Mouse (Mus musculus) naive thymus-derived CD4-positive, alpha-beta T cell, adult 2 months (primary cell): ENCODE data around the gene Stk39.

Experiments
- DNase-seq: peaks from one replicate; pipeline ENCODE4 v3.0.0-alpha.2; 2011; ENCODE audit warnings: low read depth

The Stk39 gene

GRCm38 (mm10) chr2:68229081-68229480, 243.0 kb downstream of the Stk39 start:
- DNase-seq: no peak

DNA sequence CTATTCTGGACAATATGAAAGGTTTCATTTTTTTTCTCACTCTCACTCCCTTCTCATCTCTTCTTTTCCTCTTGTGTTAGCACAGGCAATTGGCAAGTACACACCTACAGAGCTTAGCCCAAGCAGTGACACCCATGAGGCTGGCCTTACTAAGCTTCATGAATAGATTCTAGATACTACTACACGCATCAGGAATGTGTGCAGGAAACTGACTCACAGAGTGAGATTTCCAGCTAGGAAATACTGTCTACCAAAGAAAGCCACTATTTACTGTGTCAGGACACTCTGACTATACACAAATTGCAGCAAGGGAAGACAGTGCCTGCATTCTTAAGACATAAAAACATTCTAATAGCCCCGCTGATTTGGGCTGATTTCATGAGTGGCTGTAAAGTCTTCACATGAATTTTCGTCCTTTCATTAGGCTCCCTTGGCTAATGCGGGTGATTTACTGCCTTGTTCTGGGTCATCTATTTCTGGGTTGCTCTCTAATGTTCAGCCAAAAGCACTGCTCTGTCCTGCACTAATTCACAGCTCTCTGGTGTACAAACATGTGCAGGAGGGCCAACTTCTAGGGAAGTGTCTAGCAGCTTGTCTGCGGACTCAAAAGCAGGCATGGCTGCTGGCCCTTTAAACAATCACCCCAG, 249.7 kb downstream of the Stk39 start:
- no peak for DNase-seq

GRCm38 (mm10) chr2:68221226-68221625, 250.8 kb downstream of the Stk39 start:
- DNase-seq: peak; percentile 8

DNA sequence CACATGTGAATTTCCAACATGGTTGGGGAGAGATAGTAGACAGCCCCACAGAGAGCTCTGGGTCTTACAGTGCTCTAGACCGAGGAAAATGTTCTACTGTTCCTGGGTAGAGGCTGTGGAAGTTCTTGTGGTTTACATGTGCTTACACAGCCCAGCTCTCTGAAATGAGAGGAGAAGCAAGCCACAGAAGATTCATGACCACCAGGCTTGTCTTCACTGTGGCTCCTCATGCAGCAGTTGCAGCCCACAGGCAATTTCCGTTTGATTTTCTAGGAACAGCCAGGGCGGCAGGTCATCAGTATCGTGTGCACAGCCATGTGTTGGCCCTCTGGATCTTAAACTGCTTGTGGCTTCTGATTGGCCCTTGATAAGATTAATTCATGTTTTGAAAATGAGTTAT, 252.2 kb downstream of the Stk39 start:
- DNase-seq: no peak

DNA sequence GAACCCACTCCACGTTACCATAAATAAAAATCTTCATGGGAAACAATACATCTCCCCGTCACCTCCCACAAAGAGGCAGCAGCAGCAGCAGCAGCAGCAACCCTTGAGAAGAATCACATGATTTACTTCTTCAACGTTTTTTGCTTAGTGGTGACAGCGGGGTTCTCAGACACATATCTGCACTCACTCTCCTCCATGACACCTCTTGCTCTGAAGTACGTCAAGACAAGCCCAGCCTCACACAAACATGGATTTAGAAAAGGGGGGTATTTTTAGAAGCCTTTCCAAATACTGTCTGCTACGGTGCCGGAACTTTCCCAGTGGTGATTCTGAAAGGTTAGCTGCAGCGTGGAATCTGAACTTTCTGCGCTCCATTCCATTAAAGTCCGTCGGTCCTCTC, 256.9 kb downstream of the Stk39 start:
- no peak for DNase-seq

DNA sequence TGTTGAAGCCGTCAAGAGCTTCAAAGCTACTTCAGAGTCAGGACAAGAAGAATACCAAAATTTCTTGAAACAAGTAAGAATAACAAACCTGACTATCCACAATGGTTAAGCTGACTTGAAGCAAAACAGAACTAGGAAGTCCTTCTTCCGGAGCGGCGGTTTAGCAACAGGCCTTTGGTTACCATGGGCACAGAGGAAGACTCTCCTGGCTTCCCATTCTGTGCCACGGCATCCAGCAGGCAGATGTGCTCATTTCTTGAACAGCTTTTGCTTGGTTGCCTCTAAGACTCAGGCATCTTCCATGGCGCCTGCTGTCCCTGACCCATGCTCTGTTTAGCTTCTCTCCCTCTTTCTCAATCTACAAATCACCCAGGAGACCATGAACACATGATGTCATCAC, 257.7 kb downstream of the Stk39 start:
- no peak for DNase-seq

DNA sequence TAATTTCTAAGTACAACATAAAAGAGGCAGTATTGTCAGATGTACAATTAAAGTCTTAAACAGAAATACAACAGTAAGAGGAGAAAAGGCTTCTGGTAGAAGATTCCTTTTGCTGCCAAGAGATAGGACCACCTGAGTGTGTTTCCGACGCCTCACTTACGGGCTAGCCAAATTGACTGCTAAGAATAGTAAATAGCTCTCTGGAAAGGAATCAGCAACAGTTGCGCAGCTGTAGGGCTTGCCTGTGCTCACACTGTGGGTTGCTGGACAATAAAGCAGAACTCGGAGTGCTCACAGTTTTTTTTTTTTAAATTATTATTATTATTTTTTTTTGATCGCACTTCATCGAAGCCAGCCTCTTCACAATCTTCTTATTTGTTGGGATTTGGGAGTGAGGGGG, 260.6 kb downstream of the Stk39 start:
- DNase-seq: no peak

- no peak for DNase-seq
Measured at GRCm38 (mm10) chr2:68196245-68196644, 275.8 kb downstream of the Stk39 start.

DNA sequence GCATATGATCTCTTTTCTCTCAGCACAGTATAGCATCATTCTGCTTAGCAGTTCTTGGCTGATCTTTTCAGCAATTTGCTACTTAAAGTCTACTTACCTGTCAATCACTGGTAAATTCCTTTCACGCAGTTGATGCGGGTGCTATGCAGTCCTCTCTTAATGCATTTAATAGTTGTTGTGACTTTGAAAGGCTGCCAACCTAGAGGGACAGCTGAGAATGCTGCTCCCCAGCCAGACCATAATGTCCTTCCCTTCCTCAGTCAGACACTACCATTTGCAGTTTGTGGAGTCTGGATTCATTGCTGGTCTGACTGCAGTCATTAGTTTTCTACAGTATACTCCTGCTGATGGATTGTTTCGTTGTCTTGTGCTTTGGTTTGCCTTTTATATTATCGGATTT, 277.6 kb downstream of the Stk39 start:
- no peak for DNase-seq

GRCm38 (mm10) chr2:68193465-68193837, 278.6 kb downstream of the Stk39 start:
- no peak for DNase-seq

- DNase-seq: no peak
Measured at GRCm38 (mm10) chr2:68192605-68193464, 279.2 kb downstream of the Stk39 start.

DNA sequence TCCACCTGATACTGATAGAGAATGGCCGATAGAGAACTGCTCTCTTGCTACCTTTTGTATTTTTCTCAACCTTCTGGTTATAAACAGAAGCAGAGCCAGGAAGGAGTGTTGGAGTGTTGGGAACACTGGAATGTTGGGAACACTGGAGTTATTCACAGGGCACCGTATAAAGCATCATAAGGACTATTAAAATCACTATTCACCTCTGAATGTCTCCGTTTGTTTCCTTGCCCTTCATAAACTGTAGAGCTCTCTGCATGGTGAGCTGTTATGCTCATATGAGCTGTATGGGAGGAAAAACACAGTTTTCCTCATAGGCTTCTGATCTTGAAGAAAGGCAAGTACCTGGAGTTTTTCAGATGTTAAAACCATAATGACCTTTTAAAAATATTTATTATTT, 295.6 kb downstream of the Stk39 start:
- no peak for DNase-seq

DNA sequence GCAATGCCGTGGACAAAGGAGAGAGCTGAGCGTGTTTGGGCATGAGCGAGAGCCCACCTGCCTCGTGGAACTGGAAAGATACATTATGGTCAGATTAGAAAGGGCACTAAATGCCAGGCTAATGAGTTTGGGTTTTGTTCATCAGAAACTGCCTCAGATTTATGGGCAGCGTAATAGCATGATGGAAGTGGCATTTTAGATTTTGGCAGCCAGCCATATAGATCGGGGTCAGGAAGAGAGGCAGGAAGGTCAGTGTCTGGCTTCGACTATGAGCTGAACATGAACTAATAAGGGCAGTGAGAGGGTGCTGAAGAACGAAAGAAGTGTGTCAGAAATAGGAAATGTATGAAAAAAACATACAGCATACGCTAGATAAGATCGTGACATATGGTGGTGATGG, 300.8 kb downstream of the Stk39 start:
- no peak for DNase-seq

DNA sequence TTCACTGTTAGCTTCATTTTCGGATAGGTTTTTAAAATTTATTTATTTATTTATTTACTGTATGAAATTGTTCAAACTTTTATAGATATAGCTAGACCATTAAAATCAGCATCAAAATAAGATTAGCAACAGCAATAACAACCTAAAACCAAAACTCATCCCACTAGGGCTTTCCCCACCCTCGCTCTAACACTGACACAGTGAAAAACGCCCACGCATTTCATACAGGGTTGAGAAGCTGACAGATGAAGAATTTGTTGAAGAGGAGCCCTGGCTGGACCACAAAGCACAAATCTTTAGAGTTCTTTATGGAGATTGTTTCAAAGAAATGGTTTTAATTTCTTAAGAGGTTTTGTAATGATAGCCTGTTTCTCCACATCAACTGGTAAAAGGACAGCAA, 310.1 kb downstream of the Stk39 start:
- no peak for DNase-seq

DNA sequence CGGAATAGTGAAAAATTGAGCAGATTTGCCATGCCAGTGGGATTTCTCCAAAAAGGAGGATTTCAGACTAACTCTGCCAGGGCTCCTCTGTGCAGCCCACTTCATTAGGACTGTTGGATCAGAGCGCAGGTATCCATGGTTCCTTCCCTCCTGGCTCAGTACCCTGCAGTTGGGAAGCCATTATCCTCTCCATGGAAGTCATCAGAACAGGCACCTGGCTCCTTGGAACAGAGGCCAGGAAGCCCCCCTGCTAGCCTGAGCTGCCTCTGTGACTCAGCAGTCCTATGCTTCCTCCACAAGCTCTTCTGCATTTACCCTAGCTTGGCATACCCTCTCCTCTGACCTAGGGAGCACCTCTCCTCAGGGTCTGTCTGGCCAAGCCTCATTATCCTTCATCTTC, 311.5 kb downstream of the Stk39 start:
- no peak for DNase-seq
